Mouse (Mus musculus): ENCODE results near the gene Bod1l. TPM values are rescaled to one million over a fixed set of nuclear protein-coding genes. Genes with fewer than 3 reads are reported as not detected.

Bod1l gene
- 26.5 TPM for polyA plus RNA-seq (2021)

DNA sequence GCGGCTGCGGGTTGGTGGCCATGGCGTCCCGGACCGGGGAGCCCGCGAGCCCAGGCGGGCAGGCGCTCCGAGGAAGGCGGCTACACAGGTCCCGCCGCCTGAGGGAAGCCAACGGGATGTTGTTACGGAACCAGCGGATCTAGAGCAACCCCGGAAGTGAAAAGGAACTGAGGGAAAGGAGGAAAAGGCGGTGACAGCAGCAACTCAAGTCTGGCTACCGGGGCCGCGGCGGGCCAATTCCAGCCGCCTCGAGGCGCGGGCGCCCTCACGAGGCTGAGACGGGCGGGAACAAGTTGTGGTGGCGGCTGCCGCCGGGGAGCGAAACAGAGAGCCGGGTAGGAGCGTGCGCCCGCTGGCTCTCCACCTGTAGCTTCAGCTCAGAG lies at the start of gene Bod1l:
Bod1l (minus strand) TSS at position 169 of the 383 bp plus-strand sequence.
- in situ Hi-C loops (cut with MboI; ENCODE audit: low pct_unique_long_range_greater_than_20kb): no loop called here
- CTCF ChIA-PET: interaction anchor here (1.6 kb wide), 1 partner anchor 9 kb away, joined by 4 read pairs; no protein-coding TSS in a partner anchor
- ATAC-seq: peak; percentile 93

DNA sequence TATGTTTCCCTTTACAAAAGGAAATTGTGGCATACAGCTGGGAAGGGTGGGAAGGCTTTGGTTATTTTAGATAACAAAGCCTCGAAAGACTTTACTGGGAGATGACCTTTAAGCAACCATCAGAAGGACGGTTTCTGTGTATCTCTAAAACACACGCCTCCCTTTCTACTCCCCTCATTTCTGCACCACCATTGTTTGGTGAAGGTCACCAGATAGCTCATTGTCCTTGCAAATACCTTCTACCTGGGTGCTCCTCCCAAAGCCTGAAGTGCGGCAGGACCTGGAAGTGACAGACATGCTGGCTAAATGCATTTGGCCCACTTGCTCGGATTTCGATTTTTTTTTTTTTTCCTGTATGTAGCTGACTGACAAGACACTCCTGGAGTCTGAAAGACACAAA lies 49.2 kb upstream of the Bod1l start:
- in situ Hi-C loops (cut with MboI; ENCODE audit: low pct_unique_long_range_greater_than_20kb): loop anchor here (10.0 to 25.0 kb wide), 2 partner anchors 521 to 1744 kb away; no protein-coding TSS in a partner anchor
- TF ChIP-seq CTCF (IDR thresholded peaks at IDR 0.05): no peak
- CTCF ChIA-PET: interaction anchor here (1.1 to 3.1 kb wide), 2 partner anchors 15 to 519 kb away, joined by 4 to 8 read pairs; no protein-coding TSS in a partner anchor
- POLR2A ChIA-PET: interaction anchor here (0.6 kb wide), 1 partner anchor 515 kb away, joined by 3 read pairs; no protein-coding TSS in a partner anchor
- H3K27me3 ChIP-seq: no peaks in the 10 kb centered on the region
- DNase-seq (ENCODE audit: low read depth, low spot score) (no peak), ATAC-seq (no peak)

More for the DNA sequence above, at the start of gene Bod1l:
- POLR2A ChIA-PET: interaction anchor here (0.7 kb wide), 1 partner anchor 49 kb away, joined by 3 read pairs; no protein-coding TSS in a partner anchor
- no peaks in the 10 kb centered on the region for H3K27me3 ChIP-seq
- peak; percentile 89 for DNase-seq (ENCODE audit: low read depth, low spot score)
- peak; percentile 97 for TF ChIP-seq CTCF (IDR thresholded peaks at IDR 0.05)

DNA sequence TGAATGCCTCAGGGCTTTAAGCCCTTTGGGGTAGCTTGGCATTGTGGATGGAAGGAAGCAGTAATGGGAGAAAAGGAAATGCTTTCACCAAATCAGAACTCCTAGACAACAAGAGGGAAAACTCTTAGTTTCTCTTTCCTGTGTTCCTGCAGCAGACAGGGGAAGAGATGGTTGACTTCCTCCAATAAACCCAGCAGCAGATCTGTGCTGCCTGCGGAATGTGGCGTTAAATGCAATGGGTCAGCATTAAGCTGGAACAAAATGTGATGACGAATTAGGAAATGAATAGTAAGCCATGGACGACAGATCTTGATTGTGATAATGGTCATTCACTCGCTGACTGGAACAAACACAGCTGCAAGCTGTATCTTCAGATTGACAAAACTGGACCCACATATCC lies 46.8 kb upstream of the Bod1l start:
- H3K27me3 ChIP-seq: no peaks in the 10 kb centered on the region
- CTCF ChIA-PET: interaction anchor here (3.1 kb wide), 1 partner anchor 522 kb away, joined by 8 read pairs; no protein-coding TSS in a partner anchor
- DNase-seq (ENCODE audit: low read depth, low spot score): no peak
- ATAC-seq: peak; percentile 47
- in situ Hi-C loops (cut with MboI; ENCODE audit: low pct_unique_long_range_greater_than_20kb): loop anchor here (10.0 to 25.0 kb wide), 2 partner anchors 524 to 1746 kb away; no protein-coding TSS in a partner anchor
- TF ChIP-seq CTCF (IDR thresholded peaks at IDR 0.05): no peak
- POLR2A ChIA-PET: no interaction called here

DNA sequence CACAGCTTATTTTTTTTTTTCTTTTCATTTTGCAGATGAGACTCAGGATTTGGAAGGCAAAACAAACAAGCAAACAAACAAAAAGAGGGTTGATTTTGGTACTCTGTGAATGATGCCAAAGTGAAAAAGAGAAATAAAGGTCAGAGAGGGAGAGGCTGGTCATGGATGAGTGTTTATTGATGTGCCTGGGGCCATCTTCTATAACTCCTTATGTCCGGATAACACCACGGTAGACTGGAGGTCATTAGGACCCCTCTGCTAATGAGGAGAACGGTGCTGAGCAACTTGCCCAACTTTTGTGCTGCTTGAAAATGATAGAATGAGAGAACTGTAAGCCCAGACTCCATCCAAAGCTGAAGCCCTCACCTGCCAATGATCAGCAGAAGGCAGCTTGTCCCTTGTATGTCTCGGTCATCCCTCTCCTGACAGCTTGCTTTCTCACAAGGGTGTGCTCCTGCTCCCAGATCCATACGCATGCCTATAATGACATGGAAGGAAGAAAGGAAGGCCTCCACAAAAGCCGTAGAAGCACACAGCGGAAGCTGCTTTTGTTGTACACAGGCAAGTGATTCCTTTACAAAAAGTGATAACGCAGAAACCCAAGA lies 45.2 kb upstream of the Bod1l start:
- in situ Hi-C loops (cut with MboI; ENCODE audit: low pct_unique_long_range_greater_than_20kb): loop anchor here (10.0 to 25.0 kb wide), 2 partner anchors 1345 to 1748 kb away; partner anchors contain the start of gene Cpeb2
- TF ChIP-seq CTCF (IDR thresholded peaks at IDR 0.05): no peak
- no peak for ATAC-seq
- no peak for DNase-seq (ENCODE audit: low read depth, low spot score)
- CTCF ChIA-PET: interaction anchor here (1.1 to 3.1 kb wide), 8 partner anchors 13 to 1745 kb away, joined by 3 to 10 read pairs (median 4); no protein-coding TSS in a partner anchor
- no peaks in the 10 kb centered on the region for H3K27me3 ChIP-seq
- POLR2A ChIA-PET: no interaction called here

DNA sequence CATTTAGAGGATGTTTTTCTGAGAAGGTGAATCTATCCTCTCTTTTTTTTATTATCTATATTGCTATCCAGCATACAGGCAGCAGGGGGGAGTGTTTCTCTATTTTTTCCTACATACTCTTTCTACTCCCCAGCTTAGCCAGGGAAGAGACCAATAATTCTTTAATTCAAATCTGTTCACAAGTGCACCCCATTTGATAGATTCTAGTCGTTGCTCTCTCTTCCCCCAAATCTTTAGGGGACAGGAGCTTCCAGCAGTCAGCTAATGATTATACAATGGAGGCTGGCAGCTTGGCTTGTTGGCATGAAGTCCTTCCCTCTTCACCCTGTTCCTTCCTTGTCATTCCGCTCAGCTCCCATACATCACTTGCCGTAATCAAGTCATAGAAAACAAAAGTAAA lies 44.7 kb upstream of the Bod1l start:
- ATAC-seq: no peak
- no peak for DNase-seq (ENCODE audit: low read depth, low spot score)
- peak; percentile 53 for TF ChIP-seq CTCF (IDR thresholded peaks at IDR 0.05)
- ChIA-PET POLR2A (no interaction called here), CTCF (interaction anchor here (0.8 to 3.1 kb wide), 15 partner anchors 10 to 1746 kb away, joined by 3 to 10 read pairs (median 4); no protein-coding TSS in a partner anchor)
- in situ Hi-C loops (cut with MboI; ENCODE audit: low pct_unique_long_range_greater_than_20kb): loop anchor here (10.0 to 25.0 kb wide), 2 partner anchors 1346 to 1748 kb away; partner anchors contain the start of gene Cpeb2
- no peaks in the 10 kb centered on the region for H3K27me3 ChIP-seq

DNA sequence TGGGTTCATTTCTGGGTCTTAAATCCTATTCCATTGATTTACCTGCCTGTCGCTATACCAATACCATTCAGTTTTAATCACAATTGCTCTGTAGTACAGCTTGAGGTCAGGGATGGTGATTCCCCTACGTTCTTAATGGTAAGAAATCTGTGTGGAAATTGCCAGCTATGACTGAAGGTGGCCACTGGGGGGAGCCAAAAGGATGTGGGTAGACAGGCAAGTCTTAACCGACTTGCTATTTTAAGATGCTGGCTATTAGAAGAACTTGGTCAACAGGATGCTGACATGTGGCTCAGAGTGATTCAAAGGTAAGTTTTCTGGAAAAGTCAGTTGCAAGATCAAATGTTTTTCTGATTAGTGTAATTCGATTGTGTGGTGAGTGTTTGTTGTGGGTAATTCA lies 43.6 kb upstream of the Bod1l start:
- DNase-seq (ENCODE audit: low read depth, low spot score) (peak; percentile 46), ATAC-seq (peak; percentile 58)
- in situ Hi-C loops (cut with MboI; ENCODE audit: low pct_unique_long_range_greater_than_20kb): loop anchor here (10.0 to 25.0 kb wide), 2 partner anchors 1347 to 1750 kb away; partner anchors contain the start of gene Cpeb2
- no peaks in the 10 kb centered on the region for H3K27me3 ChIP-seq
- TF ChIP-seq CTCF (IDR thresholded peaks at IDR 0.05): peak; percentile 93
- POLR2A ChIA-PET: interaction anchor here (0.6 kb wide), 1 partner anchor 268 kb away, joined by 7 read pairs; no protein-coding TSS in a partner anchor
- CTCF ChIA-PET: interaction anchor here (0.6 to 3.1 kb wide), 13 partner anchors 9 to 1747 kb away, joined by 3 to 10 read pairs (median 3); no protein-coding TSS in a partner anchor

DNA sequence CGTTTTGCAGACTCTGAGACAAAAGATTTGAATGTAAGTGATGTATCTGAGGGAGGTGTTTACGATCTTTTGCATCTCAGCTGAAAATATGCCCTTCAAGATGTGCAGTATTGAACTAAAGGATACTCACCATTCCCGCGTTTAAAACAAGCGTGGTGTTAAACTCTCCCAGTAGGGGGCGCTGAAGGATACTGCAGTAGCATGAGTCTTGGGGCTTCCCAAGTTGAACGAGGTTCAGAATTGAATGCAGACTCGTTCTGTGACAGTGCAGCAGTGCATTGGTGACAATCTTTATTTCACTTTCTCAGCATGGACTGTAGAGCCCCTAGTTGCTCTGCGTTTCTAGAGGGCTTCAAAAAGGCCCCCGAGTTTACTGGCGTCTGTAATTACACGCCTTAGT lies 40.4 kb upstream of the Bod1l start:
- ChIA-PET CTCF (no interaction called here), POLR2A (no interaction called here)
- ATAC-seq (no peak), DNase-seq (ENCODE audit: low read depth, low spot score) (no peak)
- no peaks in the 10 kb centered on the region for H3K27me3 ChIP-seq
- in situ Hi-C loops (cut with MboI; ENCODE audit: low pct_unique_long_range_greater_than_20kb): loop anchor here (5.0 to 25.0 kb wide), 3 partner anchors 1350 to 1753 kb away; partner anchors contain the start of gene Cpeb2
- peak; percentile 65 for TF ChIP-seq CTCF (IDR thresholded peaks at IDR 0.05)

DNA sequence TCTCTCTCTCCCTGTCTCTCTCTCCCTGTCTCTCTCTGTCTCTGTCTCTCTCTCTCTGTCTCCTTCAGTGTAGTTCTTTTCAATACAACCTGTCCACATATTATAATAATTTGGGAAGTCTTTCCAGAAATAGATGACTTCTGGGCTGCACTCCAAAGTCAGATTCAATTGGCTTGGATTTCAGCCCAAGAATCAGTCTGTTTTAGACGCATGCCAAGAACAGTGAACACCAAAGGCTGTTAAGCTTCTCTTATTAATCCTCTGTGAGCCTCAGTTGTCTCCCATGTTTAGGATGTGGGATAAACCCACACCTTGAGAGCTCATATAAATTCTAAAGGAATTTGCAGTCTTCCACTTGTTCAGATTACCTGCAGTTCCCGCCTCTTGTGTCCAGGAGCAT lies 27.0 kb upstream of the Bod1l start:
- POLR2A ChIA-PET: no interaction called here
- H3K27me3 ChIP-seq: no peaks in the 10 kb centered on the region
- in situ Hi-C loops (cut with MboI; ENCODE audit: low pct_unique_long_range_greater_than_20kb): no loop called here
- CTCF ChIA-PET: no interaction called here
- ATAC-seq (no peak), DNase-seq (ENCODE audit: low read depth, low spot score) (no peak)
- no peak for TF ChIP-seq CTCF (IDR thresholded peaks at IDR 0.05)

DNA sequence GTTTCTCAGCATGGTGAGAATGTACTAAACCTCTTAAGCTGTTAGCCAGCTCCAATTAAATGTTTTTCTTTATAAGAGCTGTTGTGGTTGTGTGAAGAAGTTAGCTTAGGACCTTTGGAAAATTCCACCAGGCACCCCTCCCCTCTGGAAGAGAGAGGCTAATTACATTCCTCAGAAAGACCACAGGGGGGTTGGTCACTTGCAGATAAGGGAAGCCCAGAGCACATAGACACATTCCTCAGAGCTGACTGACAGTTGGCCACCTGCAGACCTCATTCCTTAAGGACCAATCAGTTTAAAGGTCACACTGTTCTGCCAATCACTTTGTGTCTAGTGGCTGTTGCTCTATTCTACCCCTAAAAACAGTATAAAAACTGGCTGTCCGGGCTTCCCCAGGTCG lies 11.7 kb upstream of the Bod1l start:
- CTCF ChIA-PET: interaction anchor here (1.2 kb wide), 1 partner anchor 19 kb away, joined by 3 read pairs; no protein-coding TSS in a partner anchor
- no peaks in the 10 kb centered on the region for H3K27me3 ChIP-seq
- no peak for TF ChIP-seq CTCF (IDR thresholded peaks at IDR 0.05)
- POLR2A ChIA-PET: no interaction called here
- in situ Hi-C loops (cut with MboI; ENCODE audit: low pct_unique_long_range_greater_than_20kb): no loop called here
- ATAC-seq (no peak), DNase-seq (ENCODE audit: low read depth, low spot score) (no peak)

DNA sequence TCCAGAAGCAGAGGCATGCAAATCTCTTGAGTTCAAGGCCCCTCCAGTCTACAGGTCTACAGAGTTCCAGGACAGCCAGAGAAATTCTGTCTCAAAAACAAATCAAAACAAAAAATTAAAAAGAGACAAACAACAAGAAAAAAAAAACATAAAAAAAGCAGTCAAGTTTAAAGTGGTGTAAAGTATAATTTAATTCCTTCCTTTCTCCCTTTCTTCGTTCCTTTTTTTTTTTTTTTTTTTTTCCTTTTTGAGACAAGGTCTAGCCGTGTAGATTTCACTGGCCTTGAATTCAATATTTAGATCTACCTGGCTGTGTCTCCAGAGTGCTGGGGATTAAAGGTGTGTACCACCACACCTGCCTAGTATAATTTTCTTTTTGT lies 1.4 kb upstream of the Bod1l start:
- ATAC-seq: no peak
- TF ChIP-seq CTCF (IDR thresholded peaks at IDR 0.05): no peak
- in situ Hi-C loops (cut with MboI; ENCODE audit: low pct_unique_long_range_greater_than_20kb): no loop called here
- CTCF ChIA-PET: interaction anchor here (0.7 to 1.6 kb wide), 2 partner anchors 8 to 11 kb away, joined by 3 to 4 read pairs; no protein-coding TSS in a partner anchor
- H3K27me3 ChIP-seq: no peaks in the 10 kb centered on the region
- POLR2A ChIA-PET: interaction anchor here (0.6 kb wide), 1 partner anchor 1464 kb away, joined by 3 read pairs; no protein-coding TSS in a partner anchor
- no peak for DNase-seq (ENCODE audit: low read depth, low spot score)
